Mouse (Mus musculus): ENCODE measurements at regions not wholly inside any gene's neighbourhood (a gene's known extent, or its start where the extent isn't known, plus 50 kb on each side); places are given as distances from the start of the nearest gene placed in this dataset.

DNA sequence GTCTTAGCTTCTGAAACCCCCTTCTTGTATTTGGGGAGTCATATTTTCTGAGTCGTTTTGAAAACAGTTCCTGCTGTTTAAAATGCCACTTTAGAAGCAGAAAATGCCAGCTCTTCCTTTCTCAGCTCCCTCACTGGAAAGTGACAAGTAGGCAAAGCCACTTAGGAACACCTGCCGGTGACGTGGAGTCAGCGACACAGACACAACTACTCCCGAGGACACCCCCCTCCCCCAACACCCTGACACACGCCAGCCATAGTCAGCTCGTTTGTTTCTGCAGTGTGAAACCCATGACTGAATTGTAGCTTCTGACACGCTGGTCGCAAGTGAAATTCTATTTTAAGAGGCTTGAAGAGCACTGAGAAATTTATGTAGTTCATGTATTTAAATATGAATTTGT is 72.9 kb upstream of the Tlk1 start:
- TF ChIP-seq CTCF (IDR thresholded peaks at IDR 0.05; ENCODE audit: insufficient read depth, low read length) (no peak), POLR2A (IDR thresholded peaks at IDR 0.05; ENCODE audit: borderline replicate concordance, extremely low read depth, low read depth, low read length) (no peak)

All from lung, adult 2 months (tissue).